31 mouse cellular contexts compared by ENCODE assay signal in the genomic region with DNA sequence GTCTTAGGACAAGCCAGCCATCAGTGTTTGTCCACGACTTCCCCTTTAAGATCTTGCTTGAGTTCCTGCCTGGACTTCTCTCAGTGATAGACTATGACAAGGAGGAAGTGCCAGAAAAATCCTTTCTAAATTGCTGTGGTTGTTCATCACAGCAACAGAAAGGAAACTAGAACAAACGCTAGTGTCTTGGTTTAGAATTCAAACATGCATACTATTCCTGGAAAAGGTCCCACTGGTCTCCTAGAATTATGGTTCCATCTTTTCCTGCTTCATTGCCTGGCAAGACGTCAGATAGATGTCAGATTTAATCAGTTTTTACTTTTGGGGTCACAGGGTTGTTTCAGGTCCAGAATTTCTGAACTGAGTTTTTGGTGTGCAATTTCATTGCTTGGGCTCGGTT. TPM values are rescaled to one million over a fixed set of nuclear protein-coding genes. Genes with fewer than 3 reads are reported as not detected.
"Had no signal": no experiment of that assay in that cellular context is flagged by ENCODE, and none has a peak within 500 bp of the region (broad histone marks: within the 10 kb centered on the region; RNA-seq: fewer than 3 reads in every experiment).

No protein-coding gene starts in this region.

- H3K36me3 ChIP-seq: limb, embryonic 12.5 days; limb, embryonic 15.5 days; midbrain, embryonic 10.5 days; midbrain, embryonic 13.5 days; neural tube, embryonic 13.5 days had no signal

- H3K4me1 ChIP-seq: midbrain, embryonic 10.5 days; midbrain, embryonic 13.5 days; neural tube, embryonic 13.5 days had no signal

- H3K4me2 ChIP-seq: limb, embryonic 12.5 days; limb, embryonic 15.5 days; liver, embryonic 11.5 days; lung, embryonic 14.5 days; midbrain, embryonic 13.5 days; neural tube, embryonic 13.5 days had no signal

- H3K27ac ChIP-seq: left cerebral cortex, adult 2 months; limb, embryonic 12.5 days; limb, embryonic 15.5 days; liver, embryonic 14.5 days; macrophage; midbrain, embryonic 10.5 days; midbrain, embryonic 13.5 days; neural tube, embryonic 13.5 days; stomach, postnatal 0 days had no signal

- H3K9me3 ChIP-seq: limb, embryonic 12.5 days; limb, embryonic 15.5 days; megakaryocyte, embryonic 14.5 days; midbrain, embryonic 10.5 days; midbrain, embryonic 13.5 days; neural tube, embryonic 13.5 days had no signal

- ATAC-seq: liver, postnatal 0 days; lung, postnatal 0 days; midbrain, embryonic 13.5 days; midbrain, embryonic 16.5 days had no signal

- H3K27me3 ChIP-seq: limb, embryonic 12.5 days; limb, embryonic 15.5 days; midbrain, embryonic 13.5 days; neural tube, embryonic 13.5 days had no signal

- DNase-seq: kidney, adult 9 months; kidney, postnatal 10 days; kidney, postnatal 36 days; layer of hippocampus, postnatal 36 days; liver, postnatal 0 days; lung, embryonic 14.5 days; thymus, adult 2 months; thymus, postnatal 14 days; thymus, postnatal 4 days had no signal

- H3K4me3 ChIP-seq: left cerebral cortex, adult 2 months; limb, embryonic 12.5 days; limb, embryonic 15.5 days; megakaryocyte, embryonic 14.5 days; midbrain, embryonic 10.5 days; midbrain, embryonic 13.5 days; myocyte; neural tube, embryonic 13.5 days had no signal

- H3K9ac ChIP-seq: limb, embryonic 12.5 days; limb, embryonic 15.5 days; liver, embryonic 14.5 days; liver, postnatal 0 days; lung, embryonic 14.5 days; midbrain, embryonic 13.5 days; neural tube, embryonic 13.5 days had no signal

RNA-seq across cellular contexts. Expression of gene Stmnd1, which starts 14.0 kb away (rescaled TPM):
- total RNA-seq: layer of hippocampus, adult 8-10 months; layer of hippocampus, postnatal 36 days; left cerebral cortex, adult 2 months; left cerebral cortex, postnatal 10 days; left cerebral cortex, postnatal 36 days; monocyte, adult 5-6 weeks; neutrophil, adult 5-6 weeks had no signal
- polyA plus RNA-seq: liver, embryonic 11.5 days; liver, embryonic 14.5 days; liver, postnatal 0 days; lung, embryonic 14.5 days; macrophage; midbrain, embryonic 10.5 days; midbrain, embryonic 13.5 days; midbrain, embryonic 16.5 days; small intestine, adult 2 months; spleen, adult 2 months; stomach, embryonic 14.5 days; thymus, adult 2 months had no signal
